Mouse (Mus musculus): Measurements from ENCODE around the gene Glrx3. TPM values are rescaled to one million over a fixed set of nuclear protein-coding genes. Genes with fewer than 3 reads are reported as not detected.

Glrx3 gene
- polyA plus RNA-seq, 1 experiment from 2014 or later: 351 TPM

GRCm38 (mm10) chr7:137478621-137478982 is 41.2 kb downstream of the Glrx3 start:
- ATAC-seq (replicated peaks; ENCODE audit: insufficient number of reproducible peaks, low FRiP score, low TSS enrichment, low read depth): peak; percentile 54; the same call in 1 of the 2 replicates
- Histone ChIP-seq H3K27me3 (ENCODE audit: control insufficient read depth, insufficient read depth, low read length) (no peaks in the 10 kb centered on the region), H3K9ac (replicated peaks; ENCODE audit: low read length) (no peak overlapping the region), H3K36me3 (replicated peaks; ENCODE audit: control insufficient read depth, insufficient read depth, low read depth, low read length) (no peaks in the 10 kb centered on the region), H3K4me1 (ENCODE audit: control insufficient read depth, insufficient read depth, low read length) (no peaks in the 10 kb centered on the region), H3K9me3 (replicated peaks; ENCODE audit: control insufficient read depth, low read length) (no peaks in the 10 kb centered on the region), H3K27ac (replicated peaks; ENCODE audit: low read depth, low read length) (no peak overlapping the region), H3K4me3 (ENCODE audit: low read depth, low read length) (no peak overlapping the region), H3K4me2 (ENCODE audit: low read depth, low read length) (peak overlapping the region; percentile 25)
- 31% methylated on average over 5 of the region's 5 CpGs for WGBS
- no peak for DNase-seq (ENCODE audit: low spot score)

- Histone ChIP-seq H3K9ac (replicated peaks; ENCODE audit: low read length) (no peak overlapping the region), H3K27me3 (ENCODE audit: control insufficient read depth, insufficient read depth, low read length) (no peaks in the 10 kb centered on the region), H3K4me1 (ENCODE audit: control insufficient read depth, insufficient read depth, low read length) (no peaks in the 10 kb centered on the region), H3K4me2 (ENCODE audit: low read depth, low read length) (no peak overlapping the region), H3K4me3 (ENCODE audit: low read depth, low read length) (no peak overlapping the region), H3K9me3 (replicated peaks; ENCODE audit: control insufficient read depth, low read length) (no peaks in the 10 kb centered on the region), H3K27ac (replicated peaks; ENCODE audit: low read depth, low read length) (no peak overlapping the region), H3K36me3 (replicated peaks; ENCODE audit: control insufficient read depth, insufficient read depth, low read depth, low read length) (no peaks in the 10 kb centered on the region)
- no peak for ATAC-seq (replicated peaks; ENCODE audit: insufficient number of reproducible peaks, low FRiP score, low TSS enrichment, low read depth)
- DNase-seq (ENCODE audit: low spot score): no peak
- 68% methylated on average over 6 of the region's 6 CpGs for WGBS
These were observed 43.4 kb downstream of the Glrx3 start for GRCm38 (mm10) chr7:137480839-137481238.

- Histone ChIP-seq H3K27me3 (ENCODE audit: control insufficient read depth, insufficient read depth, low read length) (no peaks in the 10 kb centered on the region), H3K4me2 (ENCODE audit: low read depth, low read length) (no peak overlapping the region), H3K4me3 (ENCODE audit: low read depth, low read length) (no peak overlapping the region), H3K4me1 (ENCODE audit: control insufficient read depth, insufficient read depth, low read length) (no peaks in the 10 kb centered on the region), H3K36me3 (replicated peaks; ENCODE audit: control insufficient read depth, insufficient read depth, low read depth, low read length) (no peaks in the 10 kb centered on the region), H3K9me3 (replicated peaks; ENCODE audit: control insufficient read depth, low read length) (no peaks in the 10 kb centered on the region), H3K9ac (replicated peaks; ENCODE audit: low read length) (no peak overlapping the region), H3K27ac (replicated peaks; ENCODE audit: low read depth, low read length) (no peak overlapping the region)
- 87% methylated on average over 11 of the region's 11 CpGs for WGBS
- no peak for ATAC-seq (replicated peaks; ENCODE audit: insufficient number of reproducible peaks, low FRiP score, low TSS enrichment, low read depth)
- DNase-seq (ENCODE audit: low spot score): no peak
These were observed 46.6 kb downstream of the Glrx3 start for GRCm38 (mm10) chr7:137483987-137484386.

- Histone ChIP-seq H3K9ac (replicated peaks; ENCODE audit: low read length) (no peak overlapping the region), H3K4me2 (ENCODE audit: low read depth, low read length) (no peak overlapping the region), H3K4me3 (ENCODE audit: low read depth, low read length) (no peak overlapping the region), H3K36me3 (replicated peaks; ENCODE audit: control insufficient read depth, insufficient read depth, low read depth, low read length) (no peaks in the 10 kb centered on the region), H3K9me3 (replicated peaks; ENCODE audit: control insufficient read depth, low read length) (no peaks in the 10 kb centered on the region), H3K27me3 (ENCODE audit: control insufficient read depth, insufficient read depth, low read length) (no peaks in the 10 kb centered on the region), H3K27ac (replicated peaks; ENCODE audit: low read depth, low read length) (no peak overlapping the region), H3K4me1 (ENCODE audit: control insufficient read depth, insufficient read depth, low read length) (no peaks in the 10 kb centered on the region)
- 68% methylated on average over 5 of the region's 5 CpGs for WGBS
- ATAC-seq (replicated peaks; ENCODE audit: insufficient number of reproducible peaks, low FRiP score, low TSS enrichment, low read depth): no peak
- no peak for DNase-seq (ENCODE audit: low spot score)
These were observed 51.0 kb downstream of the Glrx3 start for GRCm38 (mm10) chr7:137488391-137488790.

GRCm38 (mm10) chr7:137490711-137491110 is 53.3 kb downstream of the Glrx3 start:
- H3K9ac ChIP-seq (replicated peaks; ENCODE audit: low read length): no peak overlapping the region
- no peak for ATAC-seq (replicated peaks; ENCODE audit: insufficient number of reproducible peaks, low FRiP score, low TSS enrichment, low read depth)
- no peaks in the 10 kb centered on the region for H3K9me3 ChIP-seq (replicated peaks; ENCODE audit: control insufficient read depth, low read length)
- H3K4me2 ChIP-seq (ENCODE audit: low read depth, low read length): no peak overlapping the region
- no peak overlapping the region for H3K27ac ChIP-seq (replicated peaks; ENCODE audit: low read depth, low read length)
- no peaks in the 10 kb centered on the region for H3K4me1 ChIP-seq (ENCODE audit: control insufficient read depth, insufficient read depth, low read length)
- no peaks in the 10 kb centered on the region for H3K27me3 ChIP-seq (ENCODE audit: control insufficient read depth, insufficient read depth, low read length)
- no peak overlapping the region for H3K4me3 ChIP-seq (ENCODE audit: low read depth, low read length)
- H3K36me3 ChIP-seq (replicated peaks; ENCODE audit: control insufficient read depth, insufficient read depth, low read depth, low read length): no peaks in the 10 kb centered on the region
- 73% methylated on average over 4 of the region's 4 CpGs for WGBS
- DNase-seq (ENCODE audit: low spot score): no peak

GRCm38 (mm10) chr7:137492307-137492973 is 55.0 kb downstream of the Glrx3 start:
- H3K27me3 ChIP-seq (ENCODE audit: control insufficient read depth, insufficient read depth, low read length): no peaks in the 10 kb centered on the region
- no peak overlapping the region for H3K4me3 ChIP-seq (ENCODE audit: low read depth, low read length)
- H3K27ac ChIP-seq (replicated peaks; ENCODE audit: low read depth, low read length): no peak overlapping the region
- H3K4me1 ChIP-seq (ENCODE audit: control insufficient read depth, insufficient read depth, low read length): no peaks in the 10 kb centered on the region
- no peaks in the 10 kb centered on the region for H3K36me3 ChIP-seq (replicated peaks; ENCODE audit: control insufficient read depth, insufficient read depth, low read depth, low read length)
- no peaks in the 10 kb centered on the region for H3K9me3 ChIP-seq (replicated peaks; ENCODE audit: control insufficient read depth, low read length)
- WGBS: 85% methylated on average over 8 of the region's 8 CpGs
- no peak overlapping the region for H3K9ac ChIP-seq (replicated peaks; ENCODE audit: low read length)
- H3K4me2 ChIP-seq (ENCODE audit: low read depth, low read length): no peak overlapping the region
- ATAC-seq (replicated peaks; ENCODE audit: insufficient number of reproducible peaks, low FRiP score, low TSS enrichment, low read depth) (no peak), DNase-seq (ENCODE audit: low spot score) (no peak)

- Histone ChIP-seq H3K4me2 (ENCODE audit: low read depth, low read length) (no peak overlapping the region), H3K36me3 (replicated peaks; ENCODE audit: control insufficient read depth, insufficient read depth, low read depth, low read length) (no peaks in the 10 kb centered on the region), H3K27me3 (ENCODE audit: control insufficient read depth, insufficient read depth, low read length) (no peaks in the 10 kb centered on the region), H3K9me3 (replicated peaks; ENCODE audit: control insufficient read depth, low read length) (no peaks in the 10 kb centered on the region), H3K9ac (replicated peaks; ENCODE audit: low read length) (no peak overlapping the region), H3K4me1 (ENCODE audit: control insufficient read depth, insufficient read depth, low read length) (no peaks in the 10 kb centered on the region), H3K4me3 (ENCODE audit: low read depth, low read length) (no peak overlapping the region), H3K27ac (replicated peaks; ENCODE audit: low read depth, low read length) (no peak overlapping the region)
- ATAC-seq (replicated peaks; ENCODE audit: insufficient number of reproducible peaks, low FRiP score, low TSS enrichment, low read depth) (no peak), DNase-seq (ENCODE audit: low spot score) (no peak)
- 88% methylated on average over 4 of the region's 4 CpGs for WGBS
These were observed 61.3 kb downstream of the Glrx3 start for GRCm38 (mm10) chr7:137498736-137499135.

GRCm38 (mm10) chr7:137517588-137517987 is 80.2 kb downstream of the Glrx3 start:
- H3K4me1 ChIP-seq (ENCODE audit: control insufficient read depth, insufficient read depth, low read length): no peaks in the 10 kb centered on the region
- no peak overlapping the region for H3K4me3 ChIP-seq (ENCODE audit: low read depth, low read length)
- H3K27ac ChIP-seq (replicated peaks; ENCODE audit: low read depth, low read length): no peak overlapping the region
- no peak for ATAC-seq (replicated peaks; ENCODE audit: insufficient number of reproducible peaks, low FRiP score, low TSS enrichment, low read depth)
- no peak overlapping the region for H3K4me2 ChIP-seq (ENCODE audit: low read depth, low read length)
- DNase-seq (ENCODE audit: low spot score): no peak
- H3K9me3 ChIP-seq (replicated peaks; ENCODE audit: control insufficient read depth, low read length): no peaks in the 10 kb centered on the region
- H3K27me3 ChIP-seq (ENCODE audit: control insufficient read depth, insufficient read depth, low read length): no peaks in the 10 kb centered on the region
- no peaks in the 10 kb centered on the region for H3K36me3 ChIP-seq (replicated peaks; ENCODE audit: control insufficient read depth, insufficient read depth, low read depth, low read length)
- H3K9ac ChIP-seq (replicated peaks; ENCODE audit: low read length): no peak overlapping the region
